Mouse (Mus musculus) embryo, embryonic 9.5 days (tissue): ENCODE measurements around the gene Sorbs2.
A peak's percentile ranks its signal among the peaks of the same experiment; 100 is the strongest.

Source experiments
- DNase-seq: peaks from one replicate; pipeline ENCODE4 v3.0.0-alpha.2; 2017; ENCODE audit errors: extremely low spot score

Gene Sorbs2

GRCm38 (mm10) chr8:45626406-45626805 is 118.8 kb downstream of the Sorbs2 start:
- no peak for DNase-seq

- peak; percentile 81 for DNase-seq
Measured at GRCm38 (mm10) chr8:45627246-45628241, 120.0 kb downstream of the Sorbs2 start.

GRCm38 (mm10) chr8:45628421-45629065 is 121.0 kb downstream of the Sorbs2 start:
- DNase-seq, result no peak

GRCm38 (mm10) chr8:45629066-45629430 is 121.5 kb downstream of the Sorbs2 start:
- no peak for DNase-seq

GRCm38 (mm10) chr8:45631023-45631422 is 123.4 kb downstream of the Sorbs2 start:
- no peak for DNase-seq

GRCm38 (mm10) chr8:45635155-45635554 is 127.6 kb downstream of the Sorbs2 start:
- DNase-seq, result no peak

- DNase-seq, result no peak
Measured at GRCm38 (mm10) chr8:45637745-45638144, 130.2 kb downstream of the Sorbs2 start.

- DNase-seq, result no peak
Measured at GRCm38 (mm10) chr8:45639444-45639843, 131.9 kb downstream of the Sorbs2 start.

GRCm38 (mm10) chr8:45644651-45645050 is 137.1 kb downstream of the Sorbs2 start:
- DNase-seq, result no peak

GRCm38 (mm10) chr8:45649063-45649462 is 141.5 kb downstream of the Sorbs2 start:
- no peak for DNase-seq

GRCm38 (mm10) chr8:45649966-45650365 is 142.4 kb downstream of the Sorbs2 start:
- no peak for DNase-seq

GRCm38 (mm10) chr8:45658021-45658420 is 150.4 kb downstream of the Sorbs2 start:
- DNase-seq, result no peak

GRCm38 (mm10) chr8:45658458-45659325 is 151.1 kb downstream of the Sorbs2 start:
- DNase-seq, result peak; percentile 37

GRCm38 (mm10) chr8:45659473-45659872 is 151.9 kb downstream of the Sorbs2 start:
- DNase-seq, result no peak

GRCm38 (mm10) chr8:45660570-45660969 is 153.0 kb downstream of the Sorbs2 start:
- DNase-seq, result no peak

GRCm38 (mm10) chr8:45661605-45662004 is 154.0 kb downstream of the Sorbs2 start:
- DNase-seq, result no peak

- DNase-seq, result no peak
Measured at GRCm38 (mm10) chr8:45666221-45666620, 158.6 kb downstream of the Sorbs2 start.

GRCm38 (mm10) chr8:45673149-45673548 is 165.6 kb downstream of the Sorbs2 start:
- no peak for DNase-seq

- no peak for DNase-seq
Measured at GRCm38 (mm10) chr8:45675821-45676279, 168.3 kb downstream of the Sorbs2 start.

- no peak for DNase-seq
Measured at GRCm38 (mm10) chr8:45677114-45677853, 169.7 kb downstream of the Sorbs2 start.

- no peak for DNase-seq
Measured at GRCm38 (mm10) chr8:45677854-45678241, 170.3 kb downstream of the Sorbs2 start.
